Mouse (Mus musculus) thymus, adult 2 months (tissue): Measurements from ENCODE around the gene Slc10a7.

Experiments
- CTCF ChIP-seq: fragments of 200-500 bp; IDR thresholded peaks from 2 replicates; pipeline ENCODE4 v1.5.1; 2012; ENCODE audit warnings: mild to moderate bottlenecking, control low read depth, low read length, moderate library complexity, borderline replicate concordance; ENCODE audit not compliant: control insufficient read depth, poor library complexity, insufficient read depth; ENCODE audit errors: extremely low read depth
- POLR2A ChIP-seq: fragments of 200-500 bp; IDR thresholded peaks from 2 replicates; pipeline ENCODE4 v1.6.1; 2012; ENCODE audit warnings: mild to moderate bottlenecking, low read length, control low read depth, moderate library complexity; ENCODE audit not compliant: control insufficient read depth, poor library complexity, insufficient read depth; ENCODE audit errors: extremely low read depth

GRCm38 (mm10) chr8:78698331-78698741, 189.2 kb downstream of the Slc10a7 start:
- TF ChIP-seq CTCF (no peak), POLR2A (no peak)
